Mouse (Mus musculus): ENCODE results near the gene Speer4d. TPM values are rescaled to one million over a fixed set of nuclear protein-coding genes. Genes with fewer than 3 reads are reported as not detected.
"Not testable (repeated sequence)": the region's sequence is repeated elsewhere in the genome, so short reads cannot be mapped to it uniquely, and the experiment has no call there.

Speer4d gene
- not detected for total RNA-seq (2021)
- long read RNA-seq, experiment 1: 0 reads
- long read RNA-seq, experiment 2: 0 reads

DNA sequence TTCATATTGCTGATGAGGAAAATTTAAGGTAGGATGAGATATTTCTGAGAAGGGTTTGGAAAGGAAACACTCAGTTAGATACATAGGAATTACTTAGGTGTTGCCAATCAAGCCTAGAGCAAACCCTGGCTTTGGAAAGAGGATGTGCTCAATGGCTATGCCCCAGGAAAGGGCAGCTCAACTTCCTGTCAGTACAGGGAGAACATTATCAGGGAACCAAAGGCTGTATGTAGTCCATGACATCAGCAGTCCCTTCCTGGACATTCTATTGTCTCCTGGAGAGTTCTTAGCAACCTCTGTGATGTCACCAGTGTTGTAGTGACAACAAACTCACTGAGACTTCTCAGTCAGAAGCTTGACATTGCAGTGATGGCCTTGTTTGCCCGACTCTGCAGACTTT is at the start of gene Speer4d:
Speer4d (plus strand) TSS at position 301 of the 400 bp plus-strand sequence.
- not testable (repeated sequence) for DNase-seq

DNA sequence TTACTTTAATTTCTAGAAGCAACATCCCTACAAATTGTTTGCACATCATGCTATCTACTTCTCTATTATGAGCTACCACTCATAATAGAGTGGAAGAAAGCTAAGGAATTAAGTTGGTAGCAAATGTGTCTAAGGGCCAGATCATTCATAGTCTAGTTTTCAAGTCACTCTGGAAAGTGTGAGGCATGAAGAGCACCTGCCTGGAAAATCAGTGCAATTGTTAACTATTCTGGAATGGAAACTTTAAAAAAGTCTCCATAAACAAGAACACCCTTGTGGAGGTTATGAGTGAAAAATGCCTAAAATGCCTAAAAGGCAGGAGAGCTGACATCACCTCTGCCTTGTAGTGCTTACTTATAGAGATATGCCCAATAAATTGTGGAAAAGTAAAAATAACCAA is 45.1 kb upstream of the Speer4d start:
- DNase-seq: not testable (repeated sequence)

GRCm38 (mm10) chr5:15577033-15577432 is 41.8 kb upstream of the Speer4d start, which contains the start of gene Gm21083:
Gm21083 (plus strand) TSS chr5:15577333.
- not testable (repeated sequence) for DNase-seq

DNA sequence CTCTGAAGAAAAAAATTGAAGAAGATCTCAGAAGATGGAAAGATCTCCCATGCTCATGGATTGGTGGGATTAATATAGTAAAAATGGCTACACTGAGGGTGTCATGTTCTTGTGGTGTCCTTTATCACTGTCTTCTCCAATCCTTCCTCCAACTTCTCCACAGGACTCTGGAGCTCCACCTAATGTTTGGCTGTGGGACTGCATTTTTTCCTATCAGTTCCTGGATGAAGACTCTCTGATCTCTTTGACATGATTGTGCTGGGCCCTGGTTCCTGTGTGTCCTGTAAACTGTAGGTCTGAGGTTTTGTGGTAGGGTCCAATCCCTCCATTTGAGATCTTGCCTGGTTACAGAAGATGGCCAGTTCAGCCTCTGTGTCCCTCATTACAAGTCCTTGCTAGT is 32.5 kb upstream of the Speer4d start:
- DNase-seq: peak in 1 of 2 experiments; percentile 61

- peak in 1 of 2 experiments; percentile 18 for DNase-seq
These were observed 30.6 kb upstream of the Speer4d start for GRCm38 (mm10) chr5:15588291-15588690.

- DNase-seq: not testable (repeated sequence)
These were observed 28.2 kb upstream of the Speer4d start for GRCm38 (mm10) chr5:15590635-15591034.

DNA sequence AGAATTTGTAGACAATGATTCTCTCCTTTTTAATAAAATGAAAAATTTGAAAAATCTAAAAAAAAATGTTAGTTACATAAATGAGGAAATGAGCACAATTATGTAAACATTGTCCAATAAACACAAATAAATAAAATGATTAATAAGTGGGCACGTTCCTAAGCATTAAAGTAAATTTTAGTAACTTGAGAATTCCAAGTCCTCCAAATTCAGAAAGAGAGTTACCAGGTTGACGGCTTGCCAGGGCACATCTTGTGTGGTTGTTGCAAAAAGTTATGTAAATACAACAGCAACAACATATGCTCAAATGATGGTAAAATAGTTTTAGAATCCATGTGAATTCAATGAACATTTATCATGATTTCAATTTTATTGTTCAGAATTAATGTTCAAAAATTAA is 27.3 kb upstream of the Speer4d start:
- DNase-seq: not testable (repeated sequence)

- not testable (repeated sequence) for DNase-seq
These were observed 20.0 kb upstream of the Speer4d start for GRCm38 (mm10) chr5:15598831-15599230.

GRCm38 (mm10) chr5:15600342-15600741 is 18.5 kb upstream of the Speer4d start:
- not testable (repeated sequence) for DNase-seq

DNA sequence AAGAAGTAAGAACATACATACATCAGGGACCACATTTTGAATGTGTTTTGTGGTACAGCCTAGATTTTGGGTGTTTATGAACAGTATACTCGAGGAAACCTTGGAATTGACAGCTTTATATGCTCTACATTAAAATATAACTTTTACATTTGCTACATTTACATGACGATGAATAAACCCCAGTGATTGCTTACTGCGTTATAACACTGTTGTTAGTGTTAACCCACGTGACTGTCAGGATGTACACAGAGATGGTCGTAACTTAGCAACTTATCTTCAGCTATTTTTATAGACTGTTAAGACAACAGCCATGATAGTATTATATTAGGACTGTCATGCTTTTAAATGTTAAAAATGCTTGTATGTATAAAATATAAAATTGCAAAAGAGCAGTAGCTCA is 17.4 kb upstream of the Speer4d start:
- DNase-seq: not testable (repeated sequence)

DNA sequence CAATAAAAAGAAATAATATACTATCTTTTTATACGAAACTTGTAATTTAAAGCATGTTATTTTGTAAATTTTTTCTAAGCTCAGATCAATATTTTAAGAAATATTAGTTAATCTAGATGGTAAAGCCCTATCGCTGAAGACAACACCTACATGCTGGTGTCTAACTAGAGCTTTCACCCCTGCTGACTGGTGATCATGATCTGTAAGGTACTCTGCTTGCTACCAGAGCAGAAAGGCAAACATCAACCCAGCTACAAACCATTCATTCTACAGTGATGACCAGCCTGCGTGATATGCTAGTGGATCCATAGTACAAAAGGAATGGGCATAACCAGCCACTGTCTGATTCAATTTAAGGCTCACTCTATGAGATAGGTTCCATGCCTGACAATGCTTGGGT is 16.9 kb upstream of the Speer4d start:
- not testable (repeated sequence) for DNase-seq

DNA sequence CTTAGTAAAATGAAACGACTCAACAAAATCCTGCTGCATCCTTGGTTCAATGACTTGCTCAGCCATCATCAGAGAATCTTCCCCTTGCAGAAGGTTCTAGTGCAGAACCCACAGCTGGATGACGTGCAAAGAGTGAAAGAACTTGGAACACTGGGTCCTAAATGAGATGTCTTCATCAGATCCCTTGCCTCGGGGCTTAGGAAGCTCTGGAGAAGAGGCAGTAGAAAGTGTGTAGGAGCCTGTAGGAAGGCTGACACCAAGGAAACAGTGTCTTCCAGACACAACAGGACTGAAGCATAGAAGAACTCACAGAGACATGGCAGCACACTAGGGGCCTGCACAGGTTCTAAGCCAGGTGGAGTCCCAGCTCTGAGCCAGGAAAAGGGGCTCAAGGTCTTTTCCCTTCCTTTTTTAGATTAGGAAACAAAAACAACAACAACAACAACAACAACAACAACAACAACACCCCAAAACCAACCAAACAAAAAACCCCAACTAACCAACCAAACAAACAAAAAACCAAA is 16.4 kb upstream of the Speer4d start:
- DNase-seq: not testable (repeated sequence)

DNA sequence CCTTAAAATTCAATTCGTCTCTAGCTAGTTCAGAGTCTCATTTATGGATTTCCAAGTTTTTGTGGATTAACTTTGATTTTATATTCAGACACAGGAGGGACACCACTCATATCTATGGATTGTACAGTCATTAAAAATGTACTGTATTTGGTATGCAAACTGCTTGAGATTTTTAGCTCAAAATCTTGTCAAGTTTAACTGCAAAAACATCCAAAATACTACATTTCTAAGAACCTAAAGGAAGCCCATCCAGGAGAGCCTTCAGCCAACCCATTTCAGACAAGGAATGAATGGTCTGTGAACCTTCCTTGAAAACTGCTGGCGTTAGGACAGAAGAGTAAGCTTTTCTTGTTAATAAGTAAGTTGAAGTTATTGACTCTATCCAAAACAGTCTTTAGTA is 15.9 kb upstream of the Speer4d start:
- DNase-seq: not testable (repeated sequence)

GRCm38 (mm10) chr5:15603585-15603984 is 15.3 kb upstream of the Speer4d start:
- not testable (repeated sequence) for DNase-seq

DNA sequence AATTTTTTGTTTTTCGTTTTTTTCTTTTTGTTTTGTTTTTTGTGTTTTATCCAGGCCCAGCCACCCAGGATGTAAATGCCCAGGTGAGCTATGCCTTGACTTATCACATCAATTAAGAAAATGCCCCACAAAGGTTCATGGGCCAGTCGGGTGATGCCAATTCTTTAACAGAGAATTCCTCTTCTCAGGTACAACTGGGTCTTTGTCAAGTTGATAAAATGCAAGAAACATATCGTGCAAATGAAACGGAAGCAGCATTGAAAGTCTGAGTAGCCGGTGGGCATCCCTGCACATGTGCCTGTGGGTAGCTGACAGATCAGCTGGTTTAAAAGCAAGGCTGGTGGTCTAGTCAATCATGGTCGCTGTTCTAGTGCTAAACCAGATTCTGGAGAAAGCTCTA is 12.2 kb upstream of the Speer4d start:
- DNase-seq: peak in 1 of 2 experiments; percentile 8

DNA sequence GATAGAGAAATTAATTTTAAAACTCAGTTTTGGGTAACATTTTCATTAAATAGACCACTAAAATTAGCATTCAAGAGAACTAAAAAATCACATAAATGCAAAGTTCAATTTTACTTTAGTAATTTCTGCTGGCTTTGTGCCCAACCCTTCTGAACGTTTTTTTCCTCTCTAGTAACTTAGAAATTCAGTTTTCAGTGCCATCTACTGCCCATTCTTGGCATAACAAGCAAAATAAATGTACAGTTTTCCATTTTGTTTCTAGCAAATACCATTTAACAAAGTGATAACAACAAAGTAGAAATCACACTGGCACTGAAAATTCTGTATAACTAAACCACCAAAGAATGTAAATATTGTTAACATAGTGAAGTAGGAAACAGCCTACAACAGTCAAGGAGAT is 8.2 kb upstream of the Speer4d start:
- DNase-seq: not testable (repeated sequence)

GRCm38 (mm10) chr5:15616195-15616594 is 2.7 kb upstream of the Speer4d start:
- DNase-seq: not testable (repeated sequence)

DNA sequence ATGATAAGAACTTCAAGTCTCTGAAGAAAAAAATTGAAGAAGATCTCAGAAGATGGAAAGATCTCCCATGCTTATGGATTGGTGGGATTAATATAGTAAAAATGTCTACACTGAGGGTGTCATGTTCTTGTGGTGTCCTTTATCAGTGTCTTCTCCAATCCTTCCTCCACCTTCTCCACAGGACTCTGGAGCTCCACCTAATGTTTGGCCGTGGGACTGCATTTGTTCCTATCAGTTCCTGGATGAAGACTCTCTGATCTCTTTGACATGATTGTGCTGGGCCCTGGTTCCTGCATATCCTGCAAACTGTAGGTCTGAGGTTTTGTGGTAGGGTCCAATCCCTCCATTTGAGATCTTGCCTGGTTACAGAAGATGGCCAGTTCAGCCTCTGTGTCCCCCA is 9.3 kb downstream of the Speer4d start:
- DNase-seq: peak in 1 of 2 experiments; percentile 15

DNA sequence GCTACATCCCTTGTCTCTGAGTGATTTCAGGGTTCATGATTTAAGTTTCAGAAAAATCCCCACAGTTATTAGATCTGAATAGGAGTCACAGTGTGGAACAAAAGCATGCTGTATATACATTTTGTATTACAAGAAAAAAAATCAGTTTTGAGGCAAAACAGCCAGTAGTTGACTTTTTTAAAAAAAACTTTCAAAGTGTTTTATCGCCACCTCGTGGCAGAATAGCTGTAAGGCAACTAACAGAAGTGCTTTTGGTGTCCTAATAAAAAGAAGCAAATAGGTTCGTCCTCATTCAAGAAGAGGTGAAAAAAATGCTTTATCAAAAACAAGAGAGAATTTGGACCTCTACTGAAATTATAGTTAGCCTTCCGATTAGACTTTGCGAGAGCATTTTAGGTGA is 11.2 kb downstream of the Speer4d start:
- peak in 1 of 2 experiments; percentile 10 for DNase-seq

DNA sequence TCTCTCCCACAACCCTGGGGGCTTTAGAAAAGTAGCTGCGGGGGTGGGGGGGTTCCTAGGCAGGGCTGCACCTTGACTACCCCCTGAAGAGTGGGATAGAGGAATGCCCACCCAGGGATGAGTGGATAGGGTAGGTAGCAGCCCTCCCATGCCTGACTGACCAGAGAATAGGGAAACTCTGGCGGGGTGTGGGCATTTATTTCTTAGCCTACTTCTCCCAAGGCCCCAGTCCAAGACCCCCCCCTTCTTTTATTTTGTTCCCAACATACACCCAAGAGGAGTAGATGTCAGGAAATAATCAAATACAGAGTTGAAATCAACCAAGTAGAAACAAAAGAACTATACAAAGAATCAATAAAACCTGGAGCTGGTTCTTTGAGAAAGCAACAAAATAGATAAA is 18.8 kb downstream of the Speer4d start:
- not testable (repeated sequence) for DNase-seq

- DNase-seq: not testable (repeated sequence)
These were observed 26.8 kb downstream of the Speer4d start for GRCm38 (mm10) chr5:15645707-15646106.

GRCm38 (mm10) chr5:15652334-15652733 is 33.5 kb downstream of the Speer4d start:
- DNase-seq: not testable (repeated sequence)

GRCm38 (mm10) chr5:15656959-15657358 is 38.1 kb downstream of the Speer4d start, which contains the start of gene 4930572O03Rik:
4930572O03Rik (minus strand) TSS chr5:15657059.
- DNase-seq: not testable (repeated sequence)

GRCm38 (mm10) chr5:15663847-15664246 is 45.0 kb downstream of the Speer4d start:
- not testable (repeated sequence) for DNase-seq

All from heart, adult 18-20 months (tissue).